Mouse (Mus musculus) G1E (cell line): ENCODE measurements around the gene Tbpl1.

Source experiments
- CTCF ChIP-seq: IDR thresholded peaks from 2 replicates; pipeline ENCODE4 v1.5.1; 2012; ENCODE audit warnings: low read depth, low read length, inconsistent platforms, mixed read lengths
- GATA1 ChIP-seq: IDR thresholded peaks from 2 replicates; pipeline ENCODE4 v1.6.1; 2012; ENCODE audit warnings: borderline replicate concordance, low read length, inconsistent platforms, mixed read lengths
- GATA2 ChIP-seq: IDR thresholded peaks from 2 replicates; pipeline ENCODE4 v1.6.1; 2012; ENCODE audit warnings: low read depth, low read length, inconsistent platforms, borderline replicate concordance
- POLR2AphosphoS5 ChIP-seq: IDR thresholded peaks from 2 replicates; pipeline ENCODE4 v1.6.1; 2012; ENCODE audit warnings: low read depth, low read length, inconsistent platforms; ENCODE audit not compliant: insufficient replicate concordance
- TAL1 ChIP-seq: conservative IDR thresholded peaks from 2 replicates; pipeline ENCODE4 v1.6.1; 2012; ENCODE audit warnings: low read depth, low read length, inconsistent platforms, mixed read lengths

- no peak for TF ChIP-seq CTCF
- TF ChIP-seq GATA1: no peak
- TF ChIP-seq POLR2AphosphoS5: no peak
- peak; percentile 58 for TF ChIP-seq TAL1
- TF ChIP-seq GATA2: no peak
Measured at GRCm38 (mm10) chr10:22726295-22726694, 5.4 kb downstream of the Tbpl1 start.
